Mouse (Mus musculus): ENCODE measurements at regions not wholly inside any gene's neighbourhood (a gene's known extent, or its start where the extent isn't known, plus 50 kb on each side); places are given as distances from the start of the nearest gene placed in this dataset.

- H3K4me1 ChIP-seq (replicated peaks; ENCODE audit: control insufficient read depth, insufficient read depth, low read length): no peaks in the 10 kb centered on the region
- WGBS: 69% methylated on average over 10 of the region's 10 CpGs
- TF ChIP-seq CTCF (IDR thresholded peaks at IDR 0.05; ENCODE audit: low read depth): peak; percentile 44
Measured at GRCm38 (mm10) chr10:8960964-8961675, 75.2 kb upstream of the Sash1 start.

DNA sequence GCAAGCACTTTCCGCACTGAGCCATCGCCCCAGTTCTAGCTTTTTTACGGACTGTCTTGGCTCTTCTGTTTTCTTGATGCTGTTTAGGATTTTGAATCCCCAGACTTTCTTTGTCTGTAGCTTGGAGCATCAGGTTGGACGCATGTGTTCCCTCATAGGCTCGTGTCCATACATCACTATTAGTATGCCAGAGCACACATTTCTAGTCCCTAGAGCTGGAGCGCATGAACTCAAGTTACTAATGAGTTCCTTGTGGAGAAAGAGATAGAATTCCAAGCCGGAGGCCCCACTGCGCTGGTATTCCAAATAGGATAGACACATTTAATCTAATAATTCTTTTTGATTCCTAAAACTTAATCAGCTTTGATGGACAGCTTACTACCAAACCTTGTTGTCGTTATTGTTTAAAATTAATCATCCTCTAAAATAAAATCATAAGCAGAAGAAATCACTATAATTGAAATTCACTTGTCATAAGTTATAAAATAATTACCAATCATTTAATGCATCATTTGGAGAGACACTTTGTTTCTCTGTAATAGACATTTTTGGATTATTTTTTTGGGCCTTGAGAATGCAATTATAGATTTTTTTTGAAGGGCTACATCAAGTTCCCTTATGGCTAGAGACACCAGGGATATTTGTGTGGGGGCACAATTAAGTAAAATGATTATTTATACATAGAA lies 74.5 kb upstream of the Sash1 start:
- TF ChIP-seq CTCF (IDR thresholded peaks at IDR 0.05; ENCODE audit: low read depth): no peak
- no peak for ATAC-seq
- Histone ChIP-seq H3K9ac (ENCODE audit: low read depth, low read length) (no peak overlapping the region), H3K4me3 (ENCODE audit: low read depth, low read length) (no peak overlapping the region), H3K27ac (ENCODE audit: low read depth, low read length) (no peak overlapping the region), H3K4me2 (replicated peaks; ENCODE audit: low read depth) (no peak overlapping the region), H3K9me3 (ENCODE audit: control insufficient read depth) (no peaks in the 10 kb centered on the region), H3K27me3 (replicated peaks; ENCODE audit: control insufficient read depth, insufficient read depth, low read length) (no peaks in the 10 kb centered on the region), H3K36me3 (ENCODE audit: control insufficient read depth, insufficient read depth) (no peaks in the 10 kb centered on the region), H3K4me1 (replicated peaks; ENCODE audit: control insufficient read depth, insufficient read depth, low read length) (no peaks in the 10 kb centered on the region)
- WGBS: 87% methylated on average over 9 of the region's 9 CpGs

More at GRCm38 (mm10) chr10:8960964-8961675, 75.2 kb upstream of the Sash1 start:
- Histone ChIP-seq H3K9me3 (ENCODE audit: control insufficient read depth) (no peaks in the 10 kb centered on the region), H3K36me3 (ENCODE audit: control insufficient read depth, insufficient read depth) (no peaks in the 10 kb centered on the region), H3K4me3 (ENCODE audit: low read depth, low read length) (no peak overlapping the region), H3K27ac (ENCODE audit: low read depth, low read length) (no peak overlapping the region), H3K9ac (ENCODE audit: low read depth, low read length) (no peak overlapping the region), H3K4me2 (replicated peaks; ENCODE audit: low read depth) (no peak overlapping the region), H3K27me3 (replicated peaks; ENCODE audit: control insufficient read depth, insufficient read depth, low read length) (no peaks in the 10 kb centered on the region)
- no peak for ATAC-seq

- no peaks in the 10 kb centered on the region for H3K36me3 ChIP-seq (ENCODE audit: control insufficient read depth, insufficient read depth)
- no peak overlapping the region for H3K4me3 ChIP-seq (ENCODE audit: low read depth, low read length)
- no peaks in the 10 kb centered on the region for H3K4me1 ChIP-seq (replicated peaks; ENCODE audit: control insufficient read depth, insufficient read depth, low read length)
- ATAC-seq: no peak
- no peaks in the 10 kb centered on the region for H3K27me3 ChIP-seq (replicated peaks; ENCODE audit: control insufficient read depth, insufficient read depth, low read length)
- 58% methylated on average over 6 of the region's 6 CpGs for WGBS
- H3K9me3 ChIP-seq (ENCODE audit: control insufficient read depth): no peaks in the 10 kb centered on the region
- no peak for TF ChIP-seq CTCF (IDR thresholded peaks at IDR 0.05; ENCODE audit: low read depth)
- H3K4me2 ChIP-seq (replicated peaks; ENCODE audit: low read depth): no peak overlapping the region
- H3K27ac ChIP-seq (ENCODE audit: low read depth, low read length): no peak overlapping the region
- H3K9ac ChIP-seq (ENCODE audit: low read depth, low read length): no peak overlapping the region
Measured at GRCm38 (mm10) chr10:8955499-8956211, 69.8 kb upstream of the Sash1 start.

GRCm38 (mm10) chr10:8954003-8954402 lies 68.1 kb upstream of the Sash1 start:
- ATAC-seq: no peak
- Histone ChIP-seq H3K4me1 (replicated peaks; ENCODE audit: control insufficient read depth, insufficient read depth, low read length) (no peaks in the 10 kb centered on the region), H3K4me3 (ENCODE audit: low read depth, low read length) (no peak overlapping the region), H3K9me3 (ENCODE audit: control insufficient read depth) (no peaks in the 10 kb centered on the region), H3K27me3 (replicated peaks; ENCODE audit: control insufficient read depth, insufficient read depth, low read length) (no peaks in the 10 kb centered on the region), H3K4me2 (replicated peaks; ENCODE audit: low read depth) (no peak overlapping the region), H3K36me3 (ENCODE audit: control insufficient read depth, insufficient read depth) (no peaks in the 10 kb centered on the region), H3K27ac (ENCODE audit: low read depth, low read length) (no peak overlapping the region), H3K9ac (ENCODE audit: low read depth, low read length) (no peak overlapping the region)
- 91% methylated on average over 4 of the region's 4 CpGs for WGBS
- TF ChIP-seq CTCF (IDR thresholded peaks at IDR 0.05; ENCODE audit: low read depth): no peak

DNA sequence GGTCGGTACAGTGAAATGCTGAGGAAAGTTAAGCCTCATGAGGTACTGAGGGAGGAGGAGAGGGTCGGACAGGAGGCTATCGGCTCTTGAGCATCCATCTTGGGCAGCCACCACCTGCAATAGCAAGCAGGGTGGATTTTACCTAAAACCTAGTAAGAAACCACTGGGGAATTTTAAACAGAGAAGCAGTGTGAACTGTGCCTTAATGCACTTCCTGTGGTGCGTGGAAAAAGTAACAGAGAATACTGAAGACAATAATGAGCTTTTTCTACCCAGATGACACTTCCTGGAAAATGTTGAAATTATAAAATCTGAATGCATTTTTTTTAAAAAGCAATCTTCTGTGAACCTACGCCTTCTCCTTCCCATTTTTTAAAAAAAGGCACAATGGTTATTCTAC lies 67.1 kb upstream of the Sash1 start:
- H3K27me3 ChIP-seq (replicated peaks; ENCODE audit: control insufficient read depth, insufficient read depth, low read length): no peaks in the 10 kb centered on the region
- no peaks in the 10 kb centered on the region for H3K4me1 ChIP-seq (replicated peaks; ENCODE audit: control insufficient read depth, insufficient read depth, low read length)
- H3K9me3 ChIP-seq (ENCODE audit: control insufficient read depth): no peaks in the 10 kb centered on the region
- no peak overlapping the region for H3K9ac ChIP-seq (ENCODE audit: low read depth, low read length)
- H3K4me3 ChIP-seq (ENCODE audit: low read depth, low read length): no peak overlapping the region
- 91% methylated on average over 5 of the region's 5 CpGs for WGBS
- H3K27ac ChIP-seq (ENCODE audit: low read depth, low read length): no peak overlapping the region
- no peak overlapping the region for H3K4me2 ChIP-seq (replicated peaks; ENCODE audit: low read depth)
- no peak for TF ChIP-seq CTCF (IDR thresholded peaks at IDR 0.05; ENCODE audit: low read depth)
- H3K36me3 ChIP-seq (ENCODE audit: control insufficient read depth, insufficient read depth): no peaks in the 10 kb centered on the region
- ATAC-seq: no peak

- 90% methylated on average over 3 of the region's 3 CpGs for WGBS
- Histone ChIP-seq H3K27me3 (replicated peaks; ENCODE audit: control insufficient read depth, insufficient read depth, low read length) (no peaks in the 10 kb centered on the region), H3K9me3 (ENCODE audit: control insufficient read depth) (no peaks in the 10 kb centered on the region), H3K9ac (ENCODE audit: low read depth, low read length) (no peak overlapping the region), H3K4me3 (ENCODE audit: low read depth, low read length) (no peak overlapping the region), H3K27ac (ENCODE audit: low read depth, low read length) (no peak overlapping the region), H3K4me2 (replicated peaks; ENCODE audit: low read depth) (no peak overlapping the region), H3K4me1 (replicated peaks; ENCODE audit: control insufficient read depth, insufficient read depth, low read length) (no peaks in the 10 kb centered on the region), H3K36me3 (ENCODE audit: control insufficient read depth, insufficient read depth) (no peaks in the 10 kb centered on the region)
- TF ChIP-seq CTCF (IDR thresholded peaks at IDR 0.05; ENCODE audit: low read depth): no peak
- no peak for ATAC-seq
Measured at GRCm38 (mm10) chr10:8951937-8952336, 66.1 kb upstream of the Sash1 start.
